Mouse (Mus musculus): ENCODE results near the gene Dph6.

GRCm38 (mm10) chr2:114593393-114593792 is 61.4 kb downstream of the Dph6 start:
- TF ChIP-seq POLR2A (IDR thresholded peaks at IDR 0.05; ENCODE audit: borderline replicate concordance, low read depth, low read length) (no peak), CTCF (IDR thresholded peaks at IDR 0.05; ENCODE audit: low read depth, low read length) (no peak)

All from bone marrow macrophage, adult 2 months (primary cell).